Mouse (Mus musculus) testis, adult 2 months (tissue): ENCODE measurements around the gene Hmg20b.

Experiments used
- CTCF ChIP-seq: fragments of 200-500 bp; IDR thresholded peaks from 2 replicates; pipeline ENCODE4 v1.5.1; 2012; ENCODE audit warnings: low read depth, mild to moderate bottlenecking, inconsistent platforms, low read length, moderate library complexity; ENCODE audit not compliant: control insufficient read depth, insufficient read depth, insufficient replicate concordance
- POLR2A ChIP-seq: fragments of 200-500 bp; IDR thresholded peaks from 2 replicates; pipeline ENCODE4 v1.6.1; 2012; ENCODE audit warnings: low read depth, mild to moderate bottlenecking, inconsistent platforms, low read length, moderate library complexity; ENCODE audit not compliant: control insufficient read depth

- TF ChIP-seq POLR2A = no peak
- no peak for TF ChIP-seq CTCF
These were observed 45.6 kb upstream of the Hmg20b start for GRCm38 (mm10) chr10:81395865-81396264.
